Mouse (Mus musculus) liver, postnatal 0 days (tissue): ENCODE measurements around the gene Pias3. TPM values are rescaled to one million over a fixed set of nuclear protein-coding genes. Genes with fewer than 3 reads are reported as not detected.
A peak's percentile ranks its signal among the peaks of the same experiment; 100 is the strongest.

Experiments used
- ATAC-seq: fragments of 200-750 bp; cut with Nextera tagmentation; 2 replicates; pipeline ENCODE4 v1.8.0; 2017; ENCODE audit warnings: mild to moderate bottlenecking, moderate library complexity
- DNase-seq: peaks from one replicate; pipeline ENCODE4 v3.0.0-alpha.2; 2016
- H3K27ac ChIP-seq: fragments of 300-500 bp; sonication (generic); 2 replicates; pipeline ENCODE4 v1.5.1; 2014; ENCODE audit warnings: antibody characterized with exemption, moderate library complexity, mild to moderate bottlenecking, low read depth
- H3K27me3 ChIP-seq: fragments of 300-500 bp; sonication (generic); 2 replicates; pipeline ENCODE4 v1.6.1; 2014; ENCODE audit warnings: low read length, control low read depth, mixed read lengths; ENCODE audit not compliant: insufficient read depth
- H3K36me3 ChIP-seq: fragments of 300-500 bp; sonication (generic); replicated peaks from 2 replicates; pipeline ENCODE4 v1.6.1; 2014; ENCODE audit warnings: mild to moderate bottlenecking, control low read depth, low read length, moderate library complexity, mixed read lengths; ENCODE audit not compliant: insufficient read depth
- H3K4me1 ChIP-seq: fragments of 300-500 bp; sonication (generic); 2 replicates; pipeline ENCODE4 v1.6.1; 2014; ENCODE audit warnings: antibody characterized with exemption, mild to moderate bottlenecking, control low read depth; ENCODE audit not compliant: insufficient read depth
- H3K4me2 ChIP-seq: fragments of 300-500 bp; sonication (generic); 2 replicates; pipeline ENCODE4 v1.6.1; 2014; ENCODE audit warnings: low read depth, mild to moderate bottlenecking, low read length, moderate library complexity, mixed read lengths
- H3K4me3 ChIP-seq: fragments of 300-500 bp; sonication (generic); 2 replicates; pipeline ENCODE4 v1.5.1; 2014; ENCODE audit warnings: low read depth, low read length
- H3K9ac ChIP-seq: fragments of 300-500 bp; sonication (generic); replicated peaks from 2 replicates; pipeline ENCODE4 v1.6.1; 2014; ENCODE audit warnings: mild to moderate bottlenecking, moderate library complexity
- H3K9me3 ChIP-seq: fragments of 300-500 bp; sonication (generic); 2 replicates; pipeline ENCODE4 v1.6.1; 2016; ENCODE audit warnings: mild to moderate bottlenecking, control low read depth, low read length, mixed read lengths
- CTCF ChIP-seq: sonication (generic); IDR thresholded peaks from 2 replicates; pipeline ENCODE4 v1.5.1; 2016; ENCODE audit warnings: antibody characterized with exemption, low read depth
- EP300 ChIP-seq: IDR thresholded peaks from 2 replicates; pipeline ENCODE4 v1.6.1; 2016; ENCODE audit warnings: antibody characterized with exemption, low read depth, mild to moderate bottlenecking
- WGBS: fragments of 180-500 bp; shearing (Covaris S2); extraction: QIAGEN DNeasy Blood & Tissue Kit; methylation state at CpG from one replicate; pipeline ENCODE4 v1.1.7; 2014; ENCODE audit not compliant: insufficient replicate concordance; 5-methylcytosine and 5-hydroxymethylcytosine counted together
- polyA plus RNA-seq: library from polyadenylated mRNA; unstranded; fragments of >200 nt; fragmentation: Nextera tagmentation; extraction: Ambion mirVana; gene quantifications from 2 replicates; pipeline ENCODE4 v1.2.1, GENCODE M21; 2015

The Pias3 gene
- polyA plus RNA-seq, 1 experiment from 2014 or later: 4.6 TPM

DNA sequence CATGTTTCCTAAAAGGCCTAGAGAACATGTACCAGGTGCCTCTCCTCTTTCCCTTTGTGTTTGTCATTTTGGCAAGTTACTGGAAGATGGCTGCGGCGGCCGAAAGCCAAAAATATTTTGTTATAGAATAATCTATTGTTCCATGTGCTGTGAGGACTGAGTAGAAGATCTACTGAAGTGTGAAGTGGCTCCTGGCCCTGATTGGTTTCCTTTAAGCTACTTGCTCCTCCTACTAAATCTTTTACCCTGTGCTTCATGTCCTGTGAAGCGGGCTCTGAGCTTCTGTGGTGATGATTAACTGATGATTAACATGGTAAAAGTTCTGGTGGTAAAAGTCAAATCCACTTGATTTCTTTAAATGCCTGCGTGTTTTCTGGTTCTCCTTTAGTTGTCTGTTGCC lies 29.3 kb upstream of the Pias3 start:
- H3K9ac ChIP-seq: no peak overlapping the region
- no peaks in the 10 kb centered on the region for H3K36me3 ChIP-seq
- H3K9me3 ChIP-seq: no peaks in the 10 kb centered on the region
- TF ChIP-seq CTCF (no peak), EP300 (no peak)
- H3K27ac ChIP-seq: no peak overlapping the region
- no peak overlapping the region for H3K4me3 ChIP-seq
- ATAC-seq (no peak), DNase-seq (no peak)
- no peak overlapping the region for H3K4me2 ChIP-seq
- H3K4me1 ChIP-seq: peaks cover 12% of the 10 kb centered on the region
- 85% methylated on average over 5 of the region's 5 CpGs for WGBS
- peaks cover 19% of the 10 kb centered on the region for H3K27me3 ChIP-seq

DNA sequence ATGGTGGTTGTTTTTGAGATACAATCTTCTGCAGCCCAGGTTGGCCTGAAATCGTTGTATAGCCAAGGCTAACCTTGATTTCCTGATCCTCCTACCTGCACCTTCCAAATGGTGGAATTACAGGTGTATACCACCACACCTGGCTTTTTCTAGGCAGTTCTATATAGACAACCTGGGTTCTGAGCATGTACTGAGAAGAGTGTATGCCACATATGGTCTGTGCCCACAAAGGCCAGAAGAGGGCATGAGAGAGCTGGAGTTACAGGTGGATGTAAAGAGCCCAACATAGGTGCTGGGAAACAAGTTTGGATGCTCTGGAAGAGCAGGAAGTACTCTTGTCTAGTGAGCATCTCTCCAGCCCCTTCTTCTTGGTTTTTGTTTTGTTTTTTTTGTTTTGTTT lies 28.9 kb upstream of the Pias3 start:
- 27% methylated on average over 1 of the region's 1 CpGs for WGBS
- no peaks in the 10 kb centered on the region for H3K36me3 ChIP-seq
- TF ChIP-seq EP300 (no peak), CTCF (peak; percentile 72)
- no peak overlapping the region for H3K9ac ChIP-seq
- H3K4me2 ChIP-seq: no peak overlapping the region
- H3K27ac ChIP-seq: no peak overlapping the region
- H3K9me3 ChIP-seq: no peaks in the 10 kb centered on the region
- ATAC-seq: no peak
- H3K27me3 ChIP-seq: peaks cover 19% of the 10 kb centered on the region
- peaks cover 12% of the 10 kb centered on the region for H3K4me1 ChIP-seq
- DNase-seq: peak; percentile 30
- no peak overlapping the region for H3K4me3 ChIP-seq

DNA sequence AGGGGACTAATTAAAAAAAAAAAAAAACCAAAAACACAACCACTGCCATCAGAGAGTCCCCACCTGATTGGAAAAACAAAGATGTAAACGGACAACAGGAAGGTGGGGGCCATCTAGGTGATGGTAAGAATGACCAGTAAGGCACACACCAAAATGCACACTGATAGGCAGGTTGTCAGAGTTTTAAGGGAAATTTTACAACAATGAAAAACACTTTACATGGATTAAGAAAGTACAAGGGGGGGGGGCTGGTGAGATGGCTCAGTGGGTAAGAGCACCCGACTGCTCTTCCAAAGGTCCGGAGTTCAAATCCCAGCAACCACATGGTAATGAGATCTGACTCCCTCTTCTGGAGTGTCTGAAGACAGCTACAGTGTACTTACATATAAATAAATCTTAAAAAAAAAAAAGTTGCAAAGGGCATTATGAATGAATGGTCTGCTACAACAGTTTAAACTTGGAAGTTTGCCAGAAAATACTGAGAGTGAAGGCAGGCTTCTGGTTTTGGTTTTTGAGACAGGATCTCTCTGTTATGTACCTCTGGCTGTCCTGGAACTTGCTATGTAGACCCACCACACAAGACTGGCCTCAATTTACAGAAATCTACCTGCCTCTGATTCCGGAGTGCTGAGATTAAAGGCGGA lies 27.6 kb upstream of the Pias3 start:
- no peak overlapping the region for H3K4me3 ChIP-seq
- H3K4me2 ChIP-seq: no peak overlapping the region
- H3K9me3 ChIP-seq: no peaks in the 10 kb centered on the region
- TF ChIP-seq EP300: no peak
- TF ChIP-seq CTCF: no peak
- peaks cover 19% of the 10 kb centered on the region for H3K27me3 ChIP-seq
- no peak for DNase-seq
- ATAC-seq: no peak
- WGBS: 92% methylated on average over 5 of the region's 5 CpGs
- H3K36me3 ChIP-seq: no peaks in the 10 kb centered on the region
- no peak overlapping the region for H3K27ac ChIP-seq
- peaks cover 12% of the 10 kb centered on the region for H3K4me1 ChIP-seq
- H3K9ac ChIP-seq: no peak overlapping the region

DNA sequence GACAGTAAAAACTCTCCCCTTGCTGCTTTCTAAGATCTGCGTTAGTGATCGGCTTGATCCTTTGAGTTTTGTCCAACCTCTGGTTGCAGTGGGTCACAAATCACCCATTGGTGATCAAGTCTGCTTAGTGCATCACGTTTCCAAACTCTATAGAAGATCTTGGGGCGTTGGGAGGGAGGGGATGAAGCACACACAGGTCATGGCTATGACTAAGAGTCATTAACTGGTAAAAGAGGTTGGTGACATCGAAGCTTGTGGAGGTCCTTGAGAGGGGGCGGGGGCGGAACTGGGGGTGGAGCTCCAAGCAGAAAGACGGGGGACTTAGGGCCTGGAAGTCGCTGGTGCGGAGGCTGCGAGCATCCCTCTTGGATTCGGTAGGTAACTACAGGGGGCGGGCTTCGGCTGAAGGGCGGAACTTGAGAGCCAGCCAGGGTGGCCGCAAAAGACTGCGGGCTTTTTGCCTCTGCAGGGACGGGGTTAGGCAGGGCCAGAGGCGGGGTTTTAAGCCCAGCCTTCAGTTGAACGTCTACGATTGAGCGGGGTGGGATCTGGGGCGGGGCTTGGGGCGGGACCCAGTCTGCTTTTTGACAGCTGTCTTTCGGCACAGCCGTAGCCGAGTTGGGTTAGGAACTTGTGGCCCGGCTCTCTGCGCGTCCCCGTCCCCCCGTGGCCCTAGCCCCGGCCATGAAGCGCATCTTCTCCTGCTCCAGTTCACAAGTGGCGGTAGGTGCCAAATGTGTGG lies 26.3 kb upstream of the Pias3 start, which contains the start of gene Ankrd35:
Gene Ankrd35 (plus strand): TSS at position 405 of the 742 bp plus-strand sequence.
- Histone ChIP-seq H3K27ac (no peak within 1 kb of the TSS), H3K9me3 (no peaks in the 10 kb centered on the region), H3K4me3 (peak within 1 kb of the TSS; percentile 42), H3K4me1 (peaks cover 4% of the 10 kb centered on the region), H3K4me2 (peak within 1 kb of the TSS; percentile 78), H3K27me3 (peaks cover 19% of the 10 kb centered on the region), H3K9ac (0 out of 2 replicates have a peak within 1 kb of the TSS, but pooled peaks have one; percentile 18), H3K36me3 (no peaks in the 10 kb centered on the region)
- ATAC-seq: peak; percentile 99
- TF ChIP-seq CTCF (peak; percentile 47), EP300 (no peak)
- 4% methylated on average over 35 of the region's 35 CpGs for WGBS
- DNase-seq: peak; percentile 90

DNA sequence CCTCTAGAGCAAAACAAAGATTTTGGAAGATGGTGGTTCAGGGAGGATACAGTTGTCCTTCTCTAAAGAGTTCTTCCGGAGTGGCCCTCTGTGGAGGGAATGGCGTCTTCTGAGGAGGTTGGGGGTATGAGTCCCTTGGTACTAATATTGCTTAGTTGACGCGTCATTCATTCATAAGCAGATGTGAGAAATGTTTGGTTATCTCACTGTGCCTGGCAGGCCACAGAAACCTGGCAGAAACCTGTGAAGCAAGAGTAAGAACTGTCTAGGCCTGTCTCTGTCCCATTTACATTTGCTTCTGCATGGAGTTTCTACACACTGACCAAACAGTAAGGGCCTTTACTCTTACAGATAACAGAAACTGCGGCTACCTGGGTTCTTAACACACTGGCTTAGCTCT lies 24.7 kb upstream of the Pias3 start:
- no peak for DNase-seq
- Histone ChIP-seq H3K4me1 (peaks cover 4% of the 10 kb centered on the region), H3K27me3 (peaks cover 19% of the 10 kb centered on the region), H3K9ac (no peak overlapping the region), H3K9me3 (no peaks in the 10 kb centered on the region), H3K4me3 (no peak overlapping the region), H3K27ac (no peak overlapping the region), H3K4me2 (no peak overlapping the region), H3K36me3 (no peaks in the 10 kb centered on the region)
- ATAC-seq: no peak
- WGBS: 88% methylated on average over 5 of the region's 5 CpGs
- TF ChIP-seq CTCF: no peak
- TF ChIP-seq EP300: no peak

DNA sequence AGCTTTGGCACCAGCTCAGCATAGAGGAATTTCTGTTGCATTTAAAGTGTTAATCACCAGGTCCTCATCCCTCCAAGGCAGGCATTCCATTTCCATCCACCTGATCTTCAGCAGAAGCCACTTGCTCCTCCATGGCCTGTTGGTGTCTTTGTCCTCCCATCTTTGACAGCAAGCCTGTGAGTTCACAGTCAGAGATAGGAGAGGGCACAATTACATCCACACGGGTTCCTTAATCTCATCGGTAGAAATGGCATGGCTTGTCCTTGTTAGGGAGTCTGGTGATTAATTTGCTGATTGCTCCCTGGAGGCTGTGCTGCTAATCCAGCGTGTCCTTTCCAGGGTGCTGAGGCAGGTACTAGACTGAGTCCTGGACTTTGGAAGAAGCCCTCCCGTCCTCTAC lies 22.7 kb upstream of the Pias3 start:
- Histone ChIP-seq H3K36me3 (no peaks in the 10 kb centered on the region), H3K9me3 (no peaks in the 10 kb centered on the region), H3K4me3 (no peak overlapping the region), H3K9ac (no peak overlapping the region), H3K27ac (no peak overlapping the region), H3K27me3 (peaks cover 19% of the 10 kb centered on the region), H3K4me1 (peaks cover 4% of the 10 kb centered on the region), H3K4me2 (no peak overlapping the region)
- no peak for ATAC-seq
- no peak for TF ChIP-seq EP300
- no peak for TF ChIP-seq CTCF
- no peak for DNase-seq
- WGBS: 72% methylated on average over 4 of the region's 4 CpGs
